Mouse (Mus musculus) limb, embryonic 14.5 days (tissue): ENCODE results near the gene Pcdh17. TPM values are rescaled to one million over a fixed set of nuclear protein-coding genes. Genes with fewer than 3 reads are reported as not detected.

Experiments
- ATAC-seq: fragments of 200-750 bp; cut with Nextera tagmentation; 2 replicates; pipeline ENCODE4 v1.8.0; 2017; ENCODE audit warnings: low read depth, moderate number of reproducible peaks, moderate TSS enrichment; ENCODE audit not compliant: low FRiP score
- DNase-seq: peaks from one replicate; pipeline ENCODE4 v3.0.0-alpha.2; 2015; ENCODE audit warnings: low spot score
- H3K27ac ChIP-seq: fragments of 300-500 bp; sonication (generic); replicated peaks from 2 replicates; pipeline ENCODE4 v1.5.1; 2014; ENCODE audit warnings: low read depth, mild to moderate bottlenecking, low read length, moderate library complexity, mixed read lengths
- H3K27me3 ChIP-seq: fragments of 300-500 bp; sonication (generic); 2 replicates; pipeline ENCODE4 v1.6.1; 2014; ENCODE audit warnings: low read length, mixed read lengths; ENCODE audit not compliant: control insufficient read depth, insufficient read depth
- H3K36me3 ChIP-seq: fragments of 300-500 bp; sonication (generic); 2 replicates; pipeline ENCODE4 v1.6.1; 2014; ENCODE audit warnings: mild to moderate bottlenecking, low read length, moderate library complexity, mixed read lengths; ENCODE audit not compliant: control insufficient read depth, insufficient read depth
- H3K4me1 ChIP-seq: fragments of 300-500 bp; sonication (generic); 2 replicates; pipeline ENCODE4 v1.6.1; 2014; ENCODE audit warnings: antibody characterized with exemption, low read length, mixed read lengths; ENCODE audit not compliant: control insufficient read depth, insufficient read depth
- H3K4me2 ChIP-seq: fragments of 300-500 bp; sonication (generic); replicated peaks from 2 replicates; pipeline ENCODE4 v1.6.1; 2014; ENCODE audit warnings: low read depth, mild to moderate bottlenecking, low read length, moderate library complexity; ENCODE audit not compliant: severe bottlenecking
- H3K4me3 ChIP-seq: fragments of 300-500 bp; sonication (generic); replicated peaks from 2 replicates; pipeline ENCODE4 v1.5.1; 2014; ENCODE audit warnings: low read length
- H3K9ac ChIP-seq: fragments of 300-500 bp; sonication (generic); 2 replicates; pipeline ENCODE4 v1.6.1; 2014; ENCODE audit warnings: mild to moderate bottlenecking, low read depth, low read length, moderate library complexity; ENCODE audit not compliant: severe bottlenecking
- H3K9me3 ChIP-seq: fragments of 300-500 bp; sonication (generic); 2 replicates; pipeline ENCODE4 v1.6.1; 2016; ENCODE audit warnings: low read length; ENCODE audit not compliant: control insufficient read depth
- POLR2A ChIP-seq: fragments of 200-500 bp; IDR thresholded peaks from 2 replicates; pipeline ENCODE4 v1.8.0; 2012; ENCODE audit warnings: inconsistent platforms, mild to moderate bottlenecking, moderate library complexity, borderline replicate concordance; ENCODE audit not compliant: insufficient read depth, insufficient read length; ENCODE audit errors: extremely low read depth
- WGBS: fragments of 180-500 bp; shearing (Covaris S2); extraction: QIAGEN DNeasy Blood & Tissue Kit; methylation state at CpG from one replicate; pipeline ENCODE4 v1.1.7; 2014; 5-methylcytosine and 5-hydroxymethylcytosine counted together
- polyA plus RNA-seq, 2 experiments: library from polyadenylated mRNA; depleted of rRNA in 1 of 2; stranded (reverse) in 1 of 2; unstranded in 1 of 2; fragments of >200 nt; fragmentation: Nextera tagmentation in 1 of 2; extraction: Ambion mirVana in 1 of 2; gene quantifications; 2 replicates each; pipeline versions ENCODE4 v1.2.1 to v1.2.3; 2012 to 2014

Gene Pcdh17
- 3.8 and 4.5 TPM in 2 replicates for polyA plus RNA-seq (2012; rRNA removed)
- polyA plus RNA-seq (2014; fragmentation: Nextera tagmentation; extraction: Ambion mirVana): 6.3 and 7.3 TPM in 2 replicates

- WGBS: under 1% methylated on average over 31 of the region's 31 CpGs
- peak; percentile 88; the same call in 1 of the 2 replicates for TF ChIP-seq POLR2A
These were observed at the start of gene Pcdh17 for GRCm38 (mm10) chr14:84443288-84443686. Pcdh17 (plus strand) TSS chr14:84443563.

DNA sequence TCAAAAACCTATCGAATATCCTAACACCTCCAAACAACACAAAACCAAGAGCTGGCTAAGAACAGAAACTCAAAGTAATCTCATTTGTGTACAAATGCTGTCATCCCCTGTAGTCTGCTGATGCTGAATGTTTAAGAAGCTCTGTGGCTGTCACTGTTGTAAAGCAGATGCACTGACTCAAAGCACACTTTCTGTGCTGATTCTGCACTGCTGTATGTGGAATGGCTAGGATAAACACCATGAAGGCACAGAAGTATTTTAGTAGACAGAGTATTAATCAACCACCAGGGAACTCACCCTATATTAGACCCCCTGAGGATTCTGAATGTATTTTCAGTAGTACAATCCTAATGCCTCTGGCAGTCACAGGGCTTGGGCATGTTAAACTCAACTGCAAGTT lies 46.2 kb upstream of the Pcdh17 start:
- H3K36me3 ChIP-seq: no peaks in the 10 kb centered on the region
- H3K27me3 ChIP-seq: no peaks in the 10 kb centered on the region
- no peak for DNase-seq
- no peak for ATAC-seq
- no peak overlapping the region for H3K4me3 ChIP-seq
- no peaks in the 10 kb centered on the region for H3K4me1 ChIP-seq
- no peak overlapping the region for H3K4me2 ChIP-seq
- no peak for TF ChIP-seq POLR2A
- no peak overlapping the region for H3K27ac ChIP-seq
- H3K9me3 ChIP-seq: no peaks in the 10 kb centered on the region
- 67% methylated on average over 1 of the region's 1 CpGs for WGBS
- no peak overlapping the region for H3K9ac ChIP-seq

More at GRCm38 (mm10) chr14:84443288-84443686, at the start of gene Pcdh17:
- H3K9ac ChIP-seq: peak within 1 kb of the TSS; percentile 49
- H3K27me3 ChIP-seq: peaks cover 29% of the 10 kb centered on the region
- DNase-seq: peak; percentile 98
- H3K4me2 ChIP-seq: peak within 1 kb of the TSS; percentile 92
- peak within 1 kb of the TSS; percentile 56 for H3K4me3 ChIP-seq
- H3K36me3 ChIP-seq: no peaks in the 10 kb centered on the region
- H3K4me1 ChIP-seq: peaks cover 12% of the 10 kb centered on the region
- H3K9me3 ChIP-seq: no peaks in the 10 kb centered on the region
- ATAC-seq: peak; percentile 94
- H3K27ac ChIP-seq: peak within 1 kb of the TSS; percentile 43; the same call in 1 of the 2 replicates

- Histone ChIP-seq H3K4me3 (no peak overlapping the region), H3K9ac (no peak overlapping the region), H3K4me1 (no peaks in the 10 kb centered on the region), H3K27me3 (no peaks in the 10 kb centered on the region), H3K36me3 (no peaks in the 10 kb centered on the region), H3K9me3 (no peaks in the 10 kb centered on the region), H3K4me2 (no peak overlapping the region), H3K27ac (no peak overlapping the region)
- DNase-seq (no peak), ATAC-seq (no peak)
- 61% methylated on average over 2 of the region's 2 CpGs for WGBS
- no peak for TF ChIP-seq POLR2A
These were observed 18.6 kb upstream of the Pcdh17 start for GRCm38 (mm10) chr14:84424736-84425135.

GRCm38 (mm10) chr14:84426616-84427015 lies 16.7 kb upstream of the Pcdh17 start:
- H3K27ac ChIP-seq: no peak overlapping the region
- H3K4me1 ChIP-seq: no peaks in the 10 kb centered on the region
- no peaks in the 10 kb centered on the region for H3K9me3 ChIP-seq
- H3K9ac ChIP-seq: no peak overlapping the region
- ATAC-seq (no peak), DNase-seq (no peak)
- no peak for TF ChIP-seq POLR2A
- no peaks in the 10 kb centered on the region for H3K27me3 ChIP-seq
- H3K36me3 ChIP-seq: no peaks in the 10 kb centered on the region
- no peak overlapping the region for H3K4me3 ChIP-seq
- H3K4me2 ChIP-seq: no peak overlapping the region

GRCm38 (mm10) chr14:84438066-84438770 lies 5.1 kb upstream of the Pcdh17 start:
- DNase-seq (peak; percentile 79), ATAC-seq (no peak)
- no peak overlapping the region for H3K4me3 ChIP-seq
- no peak for TF ChIP-seq POLR2A
- H3K27me3 ChIP-seq: no peaks in the 10 kb centered on the region
- no peak overlapping the region for H3K9ac ChIP-seq
- no peaks in the 10 kb centered on the region for H3K4me1 ChIP-seq
- H3K27ac ChIP-seq: no peak overlapping the region
- no peaks in the 10 kb centered on the region for H3K36me3 ChIP-seq
- 23% methylated on average over 11 of the region's 11 CpGs for WGBS
- H3K9me3 ChIP-seq: no peaks in the 10 kb centered on the region
- no peak overlapping the region for H3K4me2 ChIP-seq
